Mouse (Mus musculus) monocyte, adult 59 days (primary cell): ENCODE data around the gene Kdelc1. TPM values are rescaled to one million over a fixed set of nuclear protein-coding genes. Genes with fewer than 3 reads are reported as not detected.

Experiments
- total RNA-seq, 2 experiments: library from RNA; stranded (reverse); gene quantifications; one replicate each; pipeline ENCODE4 v1.2.4; 2023

Kdelc1 gene
- 1 to 10 TPM; 7.5 to 9.3 TPM for total RNA-seq

GRCm38 (mm10) chr1:44118239-44119054, at the start of gene Kdelc1, which contains the start of gene Bivm:
Kdelc1 (minus strand) TSS chr1:44118808.
Bivm (plus strand) TSS chr1:44118957.

GRCm38 (mm10) chr1:44147563-44148381, 29.2 kb upstream of the Kdelc1 start, which contains the start of gene Ercc5:
Ercc5 (plus strand) TSS chr1:44147744.

GRCm38 (mm10) chr1:44102259-44102717, 16.3 kb downstream of the Kdelc1 start, which contains the start of gene Tex30:
Tex30 (minus strand) TSS chr1:44102441.

GRCm38 (mm10) chr1:44061836-44062235, 56.8 kb downstream of the Kdelc1 start, which contains the start of gene Gm8251:
Gm8251 (minus strand) TSS chr1:44061936.

Other genes with a start within 250 kb of the Kdelc1 start
- 10 to 100 TPM; 88.0 to 93.4 TPM for gene Tpp2, start 185.2 kb downstream of the Kdelc1 start, total RNA-seq
- not detected for gene Mettl21c, start 98.8 kb downstream of the Kdelc1 start, total RNA-seq
- gene Gm8251, start 56.9 kb downstream of the Kdelc1 start, total RNA-seq: not detected
- gene Tex30, start 16.4 kb downstream of the Kdelc1 start, total RNA-seq: 10 to 100 TPM; 12.9 to 15.3 TPM
- gene Bivm, start 149 bp upstream of the Kdelc1 start, total RNA-seq: 10 to 100 TPM in 1 of 2 experiments, 1 to 10 TPM in 1; 9.0 to 10.4 TPM
- 10 to 100 TPM; 20.1 to 23.5 TPM for gene Ercc5, start 28.9 kb upstream of the Kdelc1 start, total RNA-seq
- not detected for gene Mettl21e, start 100.2 kb upstream of the Kdelc1 start, total RNA-seq